Mouse (Mus musculus): ENCODE measurements around the gene Sox5.

- TF ChIP-seq EP300 (IDR thresholded peaks at IDR 0.05; ENCODE audit: low read depth) (no peak), CTCF (IDR thresholded peaks at IDR 0.05; ENCODE audit: low read depth) (no peak)
These were observed 9.4 kb downstream of the Sox5 start for GRCm38 (mm10) chr6:144772175-144772918.

Data from heart, postnatal 0 days (tissue).